Mouse (Mus musculus) E14TG2a.4 (cell line): Measurements from ENCODE around the gene Plcd1.

Experiments used
- CTCF ChIP-seq: conservative IDR thresholded peaks from 2 replicates; pipeline ENCODE4 v1.5.1; 2014; ENCODE audit warnings: low read length
- POU5F1 ChIP-seq: IDR thresholded peaks from 2 replicates; pipeline ENCODE4 v1.6.1; 2014; ENCODE audit warnings: low read length, borderline replicate concordance

DNA sequence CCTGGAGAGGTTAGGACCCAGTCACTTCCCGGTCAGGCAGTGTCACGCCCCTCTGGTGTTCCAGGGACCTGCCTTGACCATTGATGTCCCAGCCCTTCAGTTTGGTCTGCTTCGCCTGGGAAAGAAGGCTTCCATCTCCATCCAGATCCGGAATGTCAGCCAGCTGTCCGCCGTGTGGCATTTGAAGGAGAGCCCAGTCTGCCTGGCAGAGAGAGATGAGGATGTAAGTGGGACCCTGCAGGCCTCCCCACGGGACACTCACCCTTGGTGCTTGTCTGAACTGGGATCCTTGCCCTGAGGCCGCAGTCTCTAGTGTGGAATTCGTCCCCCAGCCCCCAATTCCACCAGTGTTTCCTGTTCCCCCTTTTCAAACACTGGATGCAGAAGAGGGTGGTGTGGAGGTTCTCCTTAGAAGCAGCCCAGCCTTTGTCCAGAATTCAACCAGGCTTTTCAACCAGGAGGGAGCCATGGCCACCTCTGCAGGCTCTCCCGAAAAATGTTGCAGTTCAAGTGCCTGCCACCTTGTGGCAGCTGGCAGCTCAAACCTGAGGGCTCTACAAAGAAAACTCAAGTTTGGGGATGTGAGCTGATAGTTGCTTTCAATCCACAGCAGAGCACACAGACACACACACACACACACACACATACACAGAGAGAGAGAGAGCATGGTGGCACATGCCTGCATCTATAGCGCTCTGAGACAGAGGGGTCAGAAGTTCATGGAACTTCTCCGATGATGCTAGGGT, 35.3 kb upstream of the Plcd1 start:
- TF ChIP-seq CTCF (no peak; the same call in 1 of the 2 replicates), POU5F1 (no peak)
